Mouse (Mus musculus) intestine, embryonic 16.5 days (tissue): ENCODE data around the gene Gm11213. TPM values are rescaled to one million over a fixed set of nuclear protein-coding genes. Genes with fewer than 3 reads are reported as not detected.

Source experiments
- ATAC-seq: fragments of 200-750 bp; cut with Nextera tagmentation; 2 replicates; pipeline ENCODE4 v1.8.0; 2017; ENCODE audit warnings: moderate TSS enrichment, moderate library complexity
- H3K27ac ChIP-seq: fragments of 300-500 bp; sonication (generic); 2 replicates; pipeline ENCODE4 v1.5.1; 2014; ENCODE audit warnings: mild to moderate bottlenecking, low read length
- H3K27me3 ChIP-seq: fragments of 300-500 bp; sonication (generic); replicated peaks from 2 replicates; pipeline ENCODE4 v1.6.1; 2014; ENCODE audit warnings: low read length, control low read depth, mixed read lengths; ENCODE audit not compliant: control insufficient read depth, insufficient read depth
- H3K36me3 ChIP-seq: fragments of 300-500 bp; sonication (generic); 2 replicates; pipeline ENCODE4 v1.6.1; 2014; ENCODE audit warnings: low read length, control low read depth; ENCODE audit not compliant: control insufficient read depth, insufficient read depth
- H3K4me1 ChIP-seq: fragments of 300-500 bp; sonication (generic); 2 replicates; pipeline ENCODE4 v1.6.1; 2014; ENCODE audit warnings: low read length, control low read depth, mixed read lengths; ENCODE audit not compliant: control insufficient read depth, insufficient read depth
- H3K4me2 ChIP-seq: fragments of 300-500 bp; sonication (generic); 2 replicates; pipeline ENCODE4 v1.6.1; 2014; ENCODE audit warnings: low read depth, low read length, control low read depth
- H3K4me3 ChIP-seq: fragments of 300-500 bp; sonication (generic); 2 replicates; pipeline ENCODE4 v1.5.1; 2014; ENCODE audit warnings: mild to moderate bottlenecking, low read length
- H3K9ac ChIP-seq: fragments of 300-500 bp; sonication (generic); 2 replicates; pipeline ENCODE4 v1.6.1; 2014; ENCODE audit warnings: low read depth, low read length
- H3K9me3 ChIP-seq: fragments of 300-500 bp; sonication (generic); 2 replicates; pipeline ENCODE4 v1.6.1; 2016; ENCODE audit warnings: low read length, control low read depth; ENCODE audit not compliant: control insufficient read depth
- WGBS: fragments of 180-500 bp; shearing (Covaris S2); extraction: QIAGEN DNeasy Blood & Tissue Kit; methylation state at CpG from one replicate; pipeline ENCODE4 v1.1.7; 2014; 5-methylcytosine and 5-hydroxymethylcytosine counted together
- polyA plus RNA-seq: library from polyadenylated mRNA; unstranded; fragments of >200 nt; fragmentation: Nextera tagmentation; extraction: Ambion mirVana; gene quantifications from 2 replicates; pipeline ENCODE4 v1.2.1, GENCODE M21; 2015

Gm11213 gene
- polyA plus RNA-seq, 1 experiment from 2014 or later, result not detected

DNA sequence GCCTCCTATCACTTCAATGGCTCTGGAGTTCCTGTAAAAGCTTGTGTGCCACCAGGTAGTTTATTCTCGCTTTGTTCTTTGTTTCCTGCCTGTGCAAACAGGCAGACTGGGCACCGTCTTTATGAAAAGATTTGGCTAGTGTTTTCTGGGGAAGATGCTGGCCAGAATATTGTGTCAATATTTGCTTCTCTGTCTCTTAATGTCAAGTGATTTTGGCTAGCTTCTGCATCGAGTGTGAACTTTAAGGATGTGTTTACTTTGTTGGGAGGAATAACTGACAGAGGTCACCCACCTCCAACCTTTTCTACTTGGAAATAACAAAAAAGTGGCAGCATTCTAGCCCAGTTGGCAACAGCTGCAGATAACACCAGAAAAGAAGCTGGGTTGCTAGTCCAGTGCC is 50.4 kb downstream of the Gm11213 start:
- Histone ChIP-seq H3K27ac (no peak overlapping the region), H3K4me1 (peaks cover 14% of the 10 kb centered on the region; the same call in 1 of the 2 replicates), H3K36me3 (peaks cover 22% of the 10 kb centered on the region), H3K9me3 (no peaks in the 10 kb centered on the region), H3K4me3 (no peak overlapping the region), H3K4me2 (no peak overlapping the region), H3K9ac (no peak overlapping the region), H3K27me3 (no peaks in the 10 kb centered on the region)
- 41% methylated on average over 3 of the region's 3 CpGs for WGBS
- ATAC-seq, result no peak

DNA sequence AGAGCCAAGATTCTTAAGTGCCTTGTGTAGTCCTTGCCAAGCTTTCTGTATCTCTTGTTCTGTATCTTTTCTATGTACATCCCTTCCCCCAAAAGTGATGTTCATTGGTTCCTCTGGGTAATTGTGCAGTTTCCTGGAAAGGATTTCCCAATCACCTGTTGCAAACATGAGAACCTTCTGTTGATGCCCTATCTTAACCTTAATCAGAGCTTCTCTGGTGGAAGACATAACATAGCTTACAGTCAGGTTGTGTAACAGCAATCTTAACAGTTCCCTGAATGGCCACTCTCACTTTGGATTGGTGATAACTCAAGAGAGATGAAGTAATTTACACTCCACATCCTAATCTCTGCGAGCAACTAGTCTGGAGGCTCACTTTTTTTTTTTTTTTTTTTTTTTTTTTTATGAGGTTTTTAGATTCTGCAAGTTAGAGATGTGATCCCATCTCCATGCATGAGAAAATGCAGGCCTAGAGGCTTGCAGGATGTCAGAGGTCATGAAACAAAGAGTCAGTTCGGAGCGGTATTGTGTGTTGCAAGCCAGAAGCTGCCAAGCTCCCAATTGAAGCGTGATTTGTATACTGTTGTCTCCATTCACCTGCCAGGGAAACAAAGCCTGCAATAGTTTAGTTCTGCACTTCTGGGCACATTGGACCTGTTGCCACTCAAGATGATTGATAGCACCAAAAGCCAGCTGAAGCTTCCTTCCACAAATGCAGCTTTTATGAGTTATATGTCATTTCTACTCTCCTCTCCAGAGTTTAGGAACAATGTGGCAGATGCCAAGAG is 51.1 kb downstream of the Gm11213 start:
- peaks cover 10% of the 10 kb centered on the region; the same call in 1 of the 2 replicates for H3K4me1 ChIP-seq
- no peak overlapping the region for H3K4me2 ChIP-seq
- H3K4me3 ChIP-seq, result no peak overlapping the region
- no peaks in the 10 kb centered on the region for H3K27me3 ChIP-seq
- no peak overlapping the region for H3K27ac ChIP-seq
- 50% methylated on average over 4 of the region's 4 CpGs for WGBS
- ATAC-seq, result no peak
- no peak overlapping the region for H3K9ac ChIP-seq
- H3K9me3 ChIP-seq, result no peaks in the 10 kb centered on the region
- H3K36me3 ChIP-seq, result peaks cover 29% of the 10 kb centered on the region

DNA sequence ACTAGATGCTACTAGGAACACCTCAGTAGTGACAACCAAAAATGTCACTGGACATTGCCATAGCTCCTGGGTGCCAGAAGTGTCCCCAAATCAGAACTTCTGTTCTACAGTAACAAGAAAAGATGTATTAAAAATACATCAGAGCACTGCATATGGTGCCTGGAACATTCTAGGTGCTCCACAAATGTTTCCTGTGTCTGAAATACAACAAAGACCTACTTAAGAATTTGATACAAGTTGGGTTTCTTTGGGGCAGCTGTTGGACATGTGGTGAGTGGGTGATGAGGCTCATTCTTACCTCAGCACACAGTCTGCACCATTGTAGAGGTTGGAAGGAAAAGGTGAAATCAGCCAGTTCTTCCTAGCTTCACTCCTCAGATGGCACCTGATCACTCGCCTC is 52.2 kb downstream of the Gm11213 start:
- 82% methylated on average over 1 of the region's 1 CpGs for WGBS
- H3K36me3 ChIP-seq, result peaks cover 30% of the 10 kb centered on the region
- H3K4me3 ChIP-seq, result no peak overlapping the region
- no peak overlapping the region for H3K27ac ChIP-seq
- H3K4me2 ChIP-seq, result no peak overlapping the region
- peaks cover 11% of the 10 kb centered on the region; the same call in 1 of the 2 replicates for H3K4me1 ChIP-seq
- no peak for ATAC-seq
- no peak overlapping the region for H3K9ac ChIP-seq
- H3K9me3 ChIP-seq, result no peaks in the 10 kb centered on the region
- H3K27me3 ChIP-seq, result no peaks in the 10 kb centered on the region

DNA sequence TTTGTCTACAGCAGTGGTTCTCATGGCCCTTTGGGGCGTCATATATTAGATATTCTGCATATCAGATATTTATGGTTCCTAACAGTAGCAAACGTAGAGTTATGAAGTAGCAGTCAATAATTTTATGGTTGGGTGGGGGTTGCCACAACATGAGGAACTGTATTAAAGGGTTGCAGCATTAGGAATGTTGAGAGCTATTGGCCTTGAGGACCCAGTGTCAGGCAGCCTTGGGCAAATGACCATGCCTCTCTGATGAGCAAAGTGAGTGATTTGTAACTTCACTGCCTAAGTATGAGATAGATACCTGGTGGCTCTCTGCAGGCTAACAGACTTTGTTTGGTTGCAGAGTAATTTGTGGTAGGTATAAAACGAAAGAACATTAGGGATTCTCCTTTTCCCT is 54.2 kb downstream of the Gm11213 start:
- ATAC-seq, result no peak
- WGBS, result 93% methylated on average over 3 of the region's 3 CpGs

DNA sequence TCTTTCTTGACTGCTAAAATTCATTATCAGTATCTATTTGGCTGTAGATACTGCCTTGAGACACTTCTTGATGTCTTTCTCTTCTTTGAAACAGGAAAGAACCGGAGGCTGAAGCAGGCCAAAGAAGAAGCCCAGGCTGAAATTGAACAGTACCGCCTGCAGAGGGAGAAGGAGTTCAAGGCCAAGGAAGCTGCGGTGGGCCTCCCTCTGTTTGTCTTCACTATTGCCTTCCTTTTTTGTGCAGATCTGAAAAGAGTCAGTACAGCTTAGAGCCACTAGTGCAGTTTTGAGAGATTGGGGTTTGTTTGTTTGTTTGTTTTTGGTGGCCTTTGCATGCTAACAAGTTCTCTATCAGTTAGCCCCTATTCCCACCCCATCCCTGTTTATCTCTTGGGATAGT is 56.6 kb downstream of the Gm11213 start:
- no peaks in the 10 kb centered on the region for H3K27me3 ChIP-seq
- ATAC-seq, result no peak
- H3K4me1 ChIP-seq, result peaks cover 22% of the 10 kb centered on the region
- H3K27ac ChIP-seq, result no peak overlapping the region
- WGBS, result 74% methylated on average over 3 of the region's 3 CpGs
- no peak overlapping the region for H3K4me2 ChIP-seq
- no peaks in the 10 kb centered on the region for H3K9me3 ChIP-seq
- peaks cover 30% of the 10 kb centered on the region for H3K36me3 ChIP-seq
- H3K9ac ChIP-seq, result no peak overlapping the region
- no peak overlapping the region for H3K4me3 ChIP-seq

More for the DNA sequence above, 54.2 kb downstream of the Gm11213 start:
- H3K4me1 ChIP-seq, result peaks cover 14% of the 10 kb centered on the region
- H3K27ac ChIP-seq, result no peak overlapping the region
- no peaks in the 10 kb centered on the region for H3K27me3 ChIP-seq
- H3K4me2 ChIP-seq, result no peak overlapping the region
- H3K9ac ChIP-seq, result no peak overlapping the region
- H3K4me3 ChIP-seq, result no peak overlapping the region
- no peaks in the 10 kb centered on the region for H3K9me3 ChIP-seq
- peaks cover 30% of the 10 kb centered on the region for H3K36me3 ChIP-seq

DNA sequence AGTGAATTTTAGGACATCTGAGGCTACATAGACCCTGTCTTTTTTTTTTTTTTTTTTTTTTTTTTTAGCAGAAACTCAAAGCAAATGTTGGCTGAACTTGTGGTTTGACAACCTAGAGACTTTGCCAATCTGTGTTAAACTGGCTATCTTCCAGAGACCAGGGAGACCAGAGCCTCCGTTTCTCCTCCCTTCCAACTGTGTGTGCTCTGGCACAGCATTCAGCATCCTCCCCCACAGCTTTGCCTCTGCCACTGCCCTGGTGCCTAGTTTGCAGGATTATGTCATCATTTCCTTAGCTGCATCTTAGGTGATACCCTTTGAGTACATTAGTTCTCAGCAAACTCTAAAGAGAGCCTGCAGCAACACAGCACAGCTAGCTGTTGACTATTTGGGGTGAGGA is 57.3 kb downstream of the Gm11213 start:
- no peak for ATAC-seq
- H3K27ac ChIP-seq, result no peak overlapping the region
- H3K4me3 ChIP-seq, result no peak overlapping the region
- H3K27me3 ChIP-seq, result no peaks in the 10 kb centered on the region
- peaks cover 27% of the 10 kb centered on the region for H3K36me3 ChIP-seq
- no peak overlapping the region for H3K9ac ChIP-seq
- 50% methylated on average over 1 of the region's 1 CpGs for WGBS
- H3K4me2 ChIP-seq, result no peak overlapping the region
- H3K9me3 ChIP-seq, result no peaks in the 10 kb centered on the region
- H3K4me1 ChIP-seq, result peaks cover 22% of the 10 kb centered on the region

Other genes starting within 250 kb of the Gm11213 start
- gene Orm3, start 249.1 kb downstream of the Gm11213 start, polyA plus RNA-seq, result not detected in 2 replicates
- gene Orm2, start 242.8 kb downstream of the Gm11213 start, polyA plus RNA-seq, result not detected in 2 replicates
- gene Akna, start 201.9 kb downstream of the Gm11213 start, polyA plus RNA-seq, result 5.3 and 5.4 TPM in 2 replicates
- gene Whrn, start 109.3 kb downstream of the Gm11213 start, polyA plus RNA-seq, result 2.9 and 3.0 TPM in 2 replicates
- 335 TPM in 2 replicates for gene Atp6v1g1, start 60.5 kb downstream of the Gm11213 start, polyA plus RNA-seq
- 15.9 and 18.6 TPM in 2 replicates for gene Tmem268, start 46.5 kb downstream of the Gm11213 start, polyA plus RNA-seq
- not detected in 2 replicates for gene Tex48, start 17.2 kb upstream of the Gm11213 start, polyA plus RNA-seq
- not detected in 2 replicates for gene Gm11214, start 58.1 kb upstream of the Gm11213 start, polyA plus RNA-seq
- 0.16 and 0.18 TPM in 2 replicates for gene Tnfsf15, start 139.9 kb upstream of the Gm11213 start, polyA plus RNA-seq